Mouse (Mus musculus): ENCODE results near the gene Prrx1.

DNA sequence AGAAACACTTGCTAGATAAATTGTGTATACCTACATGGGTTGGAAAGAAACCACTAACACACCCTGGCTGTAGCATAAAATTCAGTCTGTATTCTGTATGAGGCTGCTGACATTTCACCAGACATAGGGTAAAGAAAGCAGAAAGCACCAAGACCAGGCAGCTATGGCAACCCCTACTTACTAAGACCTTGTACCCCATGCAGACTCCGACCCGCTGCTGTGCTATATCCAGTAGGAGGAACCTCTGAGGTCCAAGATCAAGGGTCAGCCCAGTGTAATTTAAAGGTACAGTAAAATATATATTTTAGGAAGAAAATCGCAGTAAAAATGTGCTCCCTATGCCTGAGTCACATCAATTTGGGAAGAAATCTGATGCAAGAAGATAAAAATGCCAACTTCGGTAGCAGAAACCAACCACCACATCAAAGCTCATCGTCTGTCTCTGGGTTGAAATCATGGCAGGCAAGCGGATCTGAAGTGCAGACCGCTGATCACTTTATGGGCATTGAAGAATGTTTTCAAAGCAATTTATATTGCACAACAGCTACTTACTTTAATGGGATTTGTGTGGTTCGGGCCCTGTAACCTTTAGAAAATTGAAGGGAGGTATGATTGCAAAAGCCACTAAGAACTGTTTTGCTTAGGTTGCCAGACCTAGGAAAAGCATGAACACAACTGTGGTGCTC lies 46.5 kb downstream of the Prrx1 start:
- TF ChIP-seq HCFC1 (IDR thresholded peaks at IDR 0.05; ENCODE audit: borderline replicate concordance, insufficient read depth, low read length) (no peak), ZC3H11A (IDR thresholded peaks at IDR 0.05; ENCODE audit: borderline replicate concordance, low read depth, low read length) (no peak), CHD2 (IDR thresholded peaks at IDR 0.05; ENCODE audit: low read depth, low read length) (no peak), ZNF384 (IDR thresholded peaks at IDR 0.05; ENCODE audit: low read depth, low read length) (no peak), MAFK (IDR thresholded peaks at IDR 0.05; ENCODE audit: insufficient read depth, low read depth, low read length) (no peak)

Measured in ES-E14 (cell line).